Mouse (Mus musculus) CH12.LX (cell line): ENCODE measurements around the gene Tpst1. TPM values are rescaled to one million over a fixed set of nuclear protein-coding genes. Genes with fewer than 3 reads are reported as not detected.

ENCODE experiments used
- DNase-seq: peaks from one replicate; pipeline ENCODE4 v3.0.0-alpha.2; 2013; ENCODE audit errors: extremely low read depth
- H3K27ac ChIP-seq: 2 replicates; pipeline ENCODE4 v1.5.1; 2012; ENCODE audit warnings: low read depth, mild to moderate bottlenecking, control low read depth, moderate library complexity; ENCODE audit not compliant: insufficient read depth
- H3K27me3 ChIP-seq: replicated peaks from 2 replicates; pipeline ENCODE3; 2012; ENCODE audit warnings: inconsistent platforms
- H3K36me3 ChIP-seq, 2 experiments: replicated peaks in 1 of 2; 2 replicates each; pipeline versions ENCODE3 to v1.6.1; 2012; ENCODE audit warnings: inconsistent platforms in 1 of 2, low read length in 1 of 2, mild to moderate bottlenecking in 1 of 2, mixed read lengths in 1 of 2, moderate library complexity in 1 of 2; ENCODE audit not compliant: control insufficient read depth in 1 of 2, insufficient read depth in 1 of 2
- H3K4me1 ChIP-seq, 2 experiments: 2 replicates each; pipeline ENCODE4 v1.6.1; 2012; ENCODE audit warnings: inconsistent platforms in 1 of 2, moderate library complexity in 1 of 2; ENCODE audit not compliant: insufficient read depth in 2 of 2, control insufficient read depth in 1 of 2
- H3K4me2 ChIP-seq: 2 replicates; pipeline ENCODE4 v1.6.1; 2012; ENCODE audit warnings: low read depth, mild to moderate bottlenecking, control low read depth; ENCODE audit not compliant: poor library complexity, insufficient read depth, severe bottlenecking
- H3K4me3 ChIP-seq, 3 experiments: fragments of 150-350 bp in 1 of 3; sonication (generic) in 1 of 3; replicated peaks in 1 of 3; 2 replicates each; pipeline versions ENCODE3 to v1.5.1; 2011 to 2012; ENCODE audit warnings: low read depth in 2 of 3, low read length in 2 of 3, mild to moderate bottlenecking in 2 of 3, moderate library complexity in 2 of 3, control low read depth in 1 of 3, improper control_type of control experiment in 1 of 3, inconsistent platforms in 1 of 3, mixed read lengths in 1 of 3; ENCODE audit not compliant: poor library complexity in 1 of 3
- H3K79me2 ChIP-seq: replicated peaks from 2 replicates; pipeline ENCODE4 v1.6.1; 2012; ENCODE audit warnings: mild to moderate bottlenecking, moderate library complexity; ENCODE audit not compliant: control insufficient read depth, poor library complexity, insufficient read depth, severe bottlenecking; ENCODE audit errors: extremely low read depth
- H3K9ac ChIP-seq: 2 replicates; pipeline ENCODE4 v1.6.1; 2012; ENCODE audit warnings: low read depth, mild to moderate bottlenecking, control low read depth, moderate library complexity; ENCODE audit not compliant: insufficient read depth
- H3K9me3 ChIP-seq: replicated peaks from 2 replicates; pipeline ENCODE3; 2012; ENCODE audit warnings: low read length, inconsistent platforms, mixed read lengths
- BHLHE40 ChIP-seq: IDR thresholded peaks from 2 replicates; pipeline ENCODE4 v1.6.1; 2011; ENCODE audit warnings: mild to moderate bottlenecking, low read depth, low read length, improper control_type of control experiment
- CHD1 ChIP-seq: IDR thresholded peaks from 2 replicates; pipeline ENCODE4 v1.6.1; 2012; ENCODE audit warnings: low read depth, low read length, improper control_type of control experiment, inconsistent platforms
- CTCF ChIP-seq, 2 experiments: IDR thresholded peaks in 1 of 2; conservative IDR thresholded peaks in 1 of 2; 2 replicates each; pipeline ENCODE4 v1.5.1; 2011 to 2012; ENCODE audit warnings: low read depth in 2 of 2, low read length in 2 of 2, improper control_type of control experiment in 1 of 2, inconsistent platforms in 1 of 2, mild to moderate bottlenecking in 1 of 2, moderate library complexity in 1 of 2
- EP300 ChIP-seq: IDR thresholded peaks from 2 replicates; pipeline ENCODE4 v1.6.1; 2011; ENCODE audit warnings: low read length, improper control_type of control experiment
- ETS1 ChIP-seq: conservative IDR thresholded peaks from 2 replicates; pipeline ENCODE4 v1.6.1; 2012; ENCODE audit warnings: low read depth, mild to moderate bottlenecking, inconsistent platforms, low read length, improper control_type of control experiment, moderate library complexity
- IRF4 ChIP-seq: IDR thresholded peaks from 2 replicates; pipeline ENCODE4 v1.6.1; 2014; ENCODE audit warnings: low read depth, mild to moderate bottlenecking, inconsistent platforms, low read length, improper control_type of control experiment
- JUN ChIP-seq: IDR thresholded peaks from 2 replicates; pipeline ENCODE4 v1.6.1; 2011; ENCODE audit warnings: low read depth, mild to moderate bottlenecking, low read length, improper control_type of control experiment, moderate library complexity; ENCODE audit not compliant: insufficient read depth
- JUND ChIP-seq: conservative IDR thresholded peaks from 2 replicates; pipeline ENCODE4 v1.6.1; 2011; ENCODE audit warnings: low read depth, low read length, improper control_type of control experiment
- MAFK ChIP-seq: IDR thresholded peaks from 2 replicates; pipeline ENCODE4 v1.6.1; 2011; ENCODE audit warnings: low read length, improper control_type of control experiment; ENCODE audit not compliant: insufficient replicate concordance
- MAZ ChIP-seq: IDR thresholded peaks from 2 replicates; pipeline ENCODE4 v1.6.1; 2012; ENCODE audit warnings: low read depth, mild to moderate bottlenecking, inconsistent platforms, low read length, improper control_type of control experiment, moderate library complexity
- MEF2A ChIP-seq: IDR thresholded peaks from 2 replicates; pipeline ENCODE4 v1.6.1; 2014; ENCODE audit warnings: low read depth, mild to moderate bottlenecking, inconsistent platforms, low read length, improper control_type of control experiment, borderline replicate concordance
- MXI1 ChIP-seq: IDR thresholded peaks from 2 replicates; pipeline ENCODE4 v1.6.1; 2011; ENCODE audit warnings: mild to moderate bottlenecking, low read depth, low read length, improper control_type of control experiment
- NELFE ChIP-seq: IDR thresholded peaks from 2 replicates; pipeline ENCODE4 v1.6.1; 2011; ENCODE audit warnings: low read depth, low read length, improper control_type of control experiment
- NRF1 ChIP-seq: IDR thresholded peaks from 2 replicates; pipeline ENCODE4 v1.6.1; 2014; ENCODE audit warnings: low read depth, mild to moderate bottlenecking, inconsistent platforms, low read length, improper control_type of control experiment, moderate library complexity
- PAX5 ChIP-seq: IDR thresholded peaks from 2 replicates; pipeline ENCODE4 v1.6.1; 2012; ENCODE audit warnings: low read length, inconsistent platforms, mixed read lengths
- POLR2A ChIP-seq: IDR thresholded peaks from 2 replicates; pipeline ENCODE4 v1.6.1; 2011; ENCODE audit warnings: low read depth, mild to moderate bottlenecking, improper control_type of control experiment, low read length
- RAD21 ChIP-seq: IDR thresholded peaks from 2 replicates; pipeline ENCODE4 v1.6.1; 2011; ENCODE audit warnings: low read depth, mild to moderate bottlenecking, low read length, improper control_type of control experiment, moderate library complexity
- SIN3A ChIP-seq: IDR thresholded peaks from 2 replicates; pipeline ENCODE4 v1.6.1; 2012; ENCODE audit warnings: low read length, improper control_type of control experiment, inconsistent platforms
- SMC3 ChIP-seq: IDR thresholded peaks from 2 replicates; pipeline ENCODE4 v1.6.1; 2011; ENCODE audit warnings: low read depth, low read length, improper control_type of control experiment
- TCF12 ChIP-seq: IDR thresholded peaks from 2 replicates; pipeline ENCODE4 v1.6.1; 2014; ENCODE audit warnings: low read depth, mild to moderate bottlenecking, inconsistent platforms, low read length, improper control_type of control experiment
- USF1 ChIP-seq: IDR thresholded peaks from 2 replicates; pipeline ENCODE4 v1.6.1; 2014; ENCODE audit warnings: low read depth, mild to moderate bottlenecking, inconsistent platforms, low read length, improper control_type of control experiment
- USF2 ChIP-seq: conservative IDR thresholded peaks from 2 replicates; pipeline ENCODE4 v1.6.1; 2011; ENCODE audit warnings: low read depth, low read length, improper control_type of control experiment
- ZMIZ1 ChIP-seq: IDR thresholded peaks from 2 replicates; pipeline ENCODE4 v1.6.1; 2012; ENCODE audit warnings: low read depth, mild to moderate bottlenecking, inconsistent platforms, low read length, improper control_type of control experiment
- ZNF384 ChIP-seq: IDR thresholded peaks from 2 replicates; pipeline ENCODE4 v1.6.1; 2012; ENCODE audit warnings: low read depth, low read length, improper control_type of control experiment, inconsistent platforms
- dilution Hi-C: fragments of 300-500 bp; cut with MboI; formaldehyde crosslinking; loops from 2 replicates; pipeline ENCODE4 v1.14.3; 2020; ENCODE audit warnings: low sequenced_read_pairs; ENCODE audit not compliant: extremely low pct_unique_long_range_greater_than_20kb, extremely low pct_ligation_motif_present
- in situ Hi-C: fragments of 300-500 bp; cut with MboI; formaldehyde crosslinking; loops from 3 replicates; pipeline ENCODE4 v1.14.3; 2019; ENCODE audit warnings: low sequenced_read_pairs, low pct_ligation_motif_present, low pct_unique_long_range_greater_than_20kb, mixed read lengths
- polyA plus RNA-seq: library from polyadenylated mRNA; unstranded; fragments of >175 nt; gene quantifications from 2 replicates; pipeline ENCODE4 v1.2.1, GENCODE M21; 2012; ENCODE audit warnings: low read depth; ENCODE audit not compliant: insufficient read length
- total RNA-seq, 2 experiments: library from RNA; depleted of rRNA; stranded (reverse); fragments of 300-350 nt in 1 of 2; fragments of >200 nt in 1 of 2; gene quantifications; 2 replicates each; pipeline ENCODE4 v1.2.3; 2012 to 2014

Tpst1 gene
- total and polyA plus RNA-seq, 3 experiments = 36.8 to 52.5 (median 43.2) TPM

GRCm38 (mm10) chr5:130079202-130080050 lies 6.3 kb downstream of the Tpst1 start (continued):
- TF ChIP-seq IRF4 = no peak
- TF ChIP-seq ETS1 = no peak

DNA sequence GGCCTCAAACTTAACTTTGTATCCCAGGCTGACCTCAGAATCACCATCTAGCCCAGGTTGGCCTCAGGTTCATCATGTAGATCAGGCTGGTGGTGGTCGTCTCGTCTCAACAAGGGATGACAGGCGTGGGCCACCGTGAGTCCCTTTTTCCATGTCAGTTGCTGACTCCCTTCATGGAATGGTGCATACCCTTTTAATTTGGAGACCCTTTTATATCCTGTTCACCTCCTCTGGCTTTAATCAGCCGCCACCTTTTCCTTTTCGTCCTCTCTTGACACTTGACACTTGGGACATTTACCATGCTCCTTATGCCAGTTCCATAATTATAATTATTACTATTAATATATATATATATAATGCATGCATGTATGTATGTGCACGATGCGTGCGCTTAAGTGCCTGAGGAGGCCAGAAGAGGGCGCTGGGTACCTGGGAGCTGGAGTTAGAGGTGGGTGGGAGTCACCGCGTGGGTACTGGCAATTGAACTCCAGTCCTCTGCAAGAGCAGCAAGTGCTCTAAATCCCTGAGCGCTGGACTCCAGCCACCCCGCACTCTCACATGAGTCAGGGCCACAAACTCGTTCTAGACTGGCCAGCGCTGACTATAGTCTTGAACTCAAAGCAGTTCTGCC lies 7.0 kb downstream of the Tpst1 start:
- DNase-seq = no peak
- no peaks in the 10 kb centered on the region for H3K27me3 ChIP-seq
- 0 out of 2 replicates have a peak overlapping the region, but pooled peaks have one; percentile 62 for H3K27ac ChIP-seq
- peaks cover 11 to 46% of the 10 kb centered on the region in 2 experiments; a peak in 3 of 4 replicates for H3K4me1 ChIP-seq
- H3K4me3 ChIP-seq = peak overlapping the region; percentile 75 to 88 (median 77)
- peak overlapping the region; percentile 56 for H3K4me2 ChIP-seq
- peaks cover 23% of the 10 kb centered on the region for H3K79me2 ChIP-seq
- dilution Hi-C loops (no loop called here), in situ Hi-C loops (no loop called here)
- H3K9me3 ChIP-seq = peaks cover 5% of the 10 kb centered on the region
- H3K36me3 ChIP-seq = peaks cover 13 to 39% of the 10 kb centered on the region in 2 experiments
- H3K9ac ChIP-seq = peak overlapping the region; percentile 87
- TF ChIP-seq SMC3 (peak; percentile 37), ZMIZ1 (no peak), POLR2A (no peak), RAD21 (peak; percentile 30), TCF12 (no peak), CHD1 (0 out of 2 replicates have a peak, but pooled peaks have one; percentile 72), CTCF (conservative IDR thresholded peaks at IDR 0.05 in 1 of 2, IDR thresholded peaks at IDR 0.05 in 1 of 2; ENCODE audit: low read depth in 2 of 2, low read length in 2 of 2) (peak; percentile 18 to 49; a peak in 2 of 4 replicates)

- dilution Hi-C loops = no loop called here
- TF ChIP-seq RAD21 (no peak), TCF12 (peak; percentile 12; the same call in 1 of the 2 replicates), CTCF (conservative IDR thresholded peaks at IDR 0.05 in 1 of 2, IDR thresholded peaks at IDR 0.05 in 1 of 2; ENCODE audit: low read depth in 2 of 2, low read length in 2 of 2) (peak; percentile 28 to 48; a peak in 2 of 4 replicates), MEF2A (no peak), JUN (peak; percentile 78), MXI1 (no peak), SIN3A (no peak), USF2 (no peak), POLR2A (no peak), EP300 (peak; percentile 84), SMC3 (no peak; the same call in 1 of the 2 replicates), MAZ (no peak), USF1 (no peak), MAFK (no peak), PAX5 (no peak), ZNF384 (no peak), JUND (peak; percentile 46; the same call in 1 of the 2 replicates), BHLHE40 (peak; percentile 64; the same call in 1 of the 2 replicates), NRF1 (no peak), ZMIZ1 (no peak), NELFE (no peak), IRF4 (peak; percentile 62; the same call in 1 of the 2 replicates)
Observed at GRCm38 (mm10) chr5:130081181-130081881, 8.2 kb downstream of the Tpst1 start.

More at GRCm38 (mm10) chr5:130081181-130081881, 8.2 kb downstream of the Tpst1 start:
- Histone ChIP-seq H3K9me3 (peaks cover 8% of the 10 kb centered on the region), H3K4me1 (peaks cover 11 to 46% of the 10 kb centered on the region in 2 experiments; a peak in 3 of 4 replicates), H3K27ac (peak overlapping the region; percentile 62), H3K79me2 (peaks cover 28% of the 10 kb centered on the region), H3K9ac (no peak overlapping the region), H3K36me3 (peaks cover 13 to 50% of the 10 kb centered on the region in 2 experiments), H3K4me2 (peak overlapping the region; percentile 19), H3K27me3 (no peaks in the 10 kb centered on the region), H3K4me3 (no peak overlapping the region)
- DNase-seq = peak; percentile 75
- in situ Hi-C loops = no loop called here
